Mouse (Mus musculus): ENCODE results near the gene Gm20388.

DNA sequence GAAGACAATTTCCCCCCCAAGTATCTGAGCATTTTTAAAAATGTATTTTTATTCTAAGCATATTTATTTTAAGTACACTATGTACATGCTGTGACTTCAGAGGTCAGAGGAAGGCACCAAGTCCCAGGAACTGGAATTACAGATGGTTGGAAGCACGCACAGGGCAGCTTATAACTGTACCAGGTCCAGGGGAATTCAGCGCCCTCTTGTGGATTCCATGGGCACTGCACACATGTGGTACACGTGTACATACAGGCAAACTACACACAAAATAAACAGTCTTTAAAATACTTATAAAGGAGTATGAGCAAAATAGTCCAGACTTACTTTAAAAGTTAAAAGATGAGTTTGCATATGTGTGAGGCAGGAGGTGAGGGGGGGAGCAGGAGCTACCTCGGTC, 4483.3 kb downstream of the Gm20388 start:
- TF ChIP-seq EP300 (IDR thresholded peaks at IDR 0.05; ENCODE audit: insufficient read depth, low read depth, low read length): no peak
- TF ChIP-seq POLR2A (IDR thresholded peaks at IDR 0.05; ENCODE audit: insufficient read depth, low read length): no peak
- TF ChIP-seq CTCF (IDR thresholded peaks at IDR 0.05; ENCODE audit: low read depth, low read length): peak; percentile 58

All from ES-Bruce4 (cell line).